Mouse (Mus musculus) frontal cortex, postnatal 10 days (tissue): ENCODE data around the gene S1pr2.
"Not testable (repeated sequence)": the region's sequence is repeated elsewhere in the genome, so short reads cannot be mapped to it uniquely, and the experiment has no call there.

Experiments
- DNase-seq, 2 experiments: peaks; one replicate each; pipeline ENCODE4 v3.0.0; 2022; ENCODE audit warnings: low spot score in 2 of 2, mixed read lengths in 1 of 2

The S1pr2 gene

DNA sequence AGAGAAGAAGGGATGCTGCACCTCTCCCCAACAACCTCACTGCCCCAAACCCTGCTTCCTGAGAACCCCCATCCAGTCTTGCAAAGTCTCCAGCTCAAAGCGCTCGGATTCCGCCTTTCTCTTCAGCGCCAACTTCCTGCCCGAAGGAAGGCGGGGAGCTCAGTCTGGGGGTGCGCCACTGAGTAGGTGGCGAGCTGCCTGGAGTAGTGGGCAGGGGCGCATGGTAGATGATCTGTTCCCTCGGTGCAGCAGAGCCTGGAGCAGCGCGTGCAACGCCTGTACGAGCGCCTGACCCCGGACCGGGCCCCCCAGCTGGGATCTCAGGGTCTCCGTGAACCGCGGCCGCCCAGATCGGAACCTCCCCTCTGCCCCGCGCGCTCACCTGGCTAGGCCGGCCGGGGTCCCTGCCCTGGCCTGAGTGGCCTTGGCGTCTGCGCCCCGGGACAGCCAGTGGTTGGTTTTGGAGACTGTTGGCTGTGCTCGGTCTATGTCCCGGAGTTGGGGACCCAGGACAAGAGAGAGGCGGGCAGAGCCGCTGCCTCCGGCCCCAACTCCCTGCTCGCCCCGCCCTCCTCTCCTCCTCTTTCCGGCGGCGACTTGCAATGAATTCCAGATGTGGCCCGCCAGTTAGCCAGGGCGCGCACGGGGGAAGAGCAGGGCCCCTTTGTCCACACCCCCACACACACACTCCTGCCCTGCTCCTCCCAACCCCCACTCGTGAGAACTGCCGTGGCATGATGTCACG lies at the start of gene S1pr2:
TSS of gene S1pr2 (minus strand) at position 566 of the 745 bp plus-strand sequence.
- DNase-seq: peak; percentile 61 to 63

DNA sequence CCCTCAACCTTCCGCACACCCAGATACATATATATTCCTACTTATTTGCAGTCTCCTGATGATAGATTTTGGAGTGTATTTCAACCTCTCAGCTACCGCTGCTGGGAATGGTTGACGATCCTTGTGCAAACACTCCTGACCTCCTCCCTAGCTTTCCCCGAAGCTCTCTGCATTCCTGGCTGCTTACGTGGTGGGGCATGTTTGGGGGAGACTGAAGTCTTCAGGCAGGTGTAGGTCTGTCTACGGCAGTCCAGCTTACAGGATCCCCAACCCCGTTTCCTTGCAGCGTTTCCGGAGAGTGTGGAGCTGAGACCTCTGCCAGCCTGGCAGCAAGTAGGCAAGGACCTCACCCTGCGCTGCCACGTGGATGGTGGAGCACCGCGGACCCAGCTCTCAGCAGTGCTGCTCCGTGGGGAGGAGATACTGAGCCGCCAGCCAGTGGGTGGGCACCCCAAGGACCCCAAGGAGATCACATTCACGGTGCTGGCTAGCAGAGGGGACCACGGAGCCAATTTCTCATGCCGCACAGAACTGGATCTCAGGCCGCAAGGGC lies 48.8 kb upstream of the S1pr2 start:
- DNase-seq: no peak

DNA sequence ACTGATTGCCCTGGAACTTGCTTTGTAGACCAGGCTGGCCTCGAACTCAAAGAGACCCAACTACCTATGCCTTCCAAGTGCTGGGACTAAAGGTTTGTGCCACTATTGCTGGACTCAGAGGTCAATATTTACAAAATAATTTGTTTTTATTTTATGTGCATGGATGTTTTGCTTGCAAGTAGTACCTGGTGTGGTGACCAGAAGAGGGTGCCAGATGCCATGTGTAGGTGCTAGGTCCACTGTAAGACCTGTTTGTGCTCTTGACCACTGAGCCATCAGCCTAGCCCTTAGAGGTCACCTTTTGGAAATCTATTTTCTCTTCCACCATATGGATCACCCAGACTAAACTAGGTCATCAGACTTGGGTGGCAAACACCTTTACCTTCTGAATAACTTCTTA lies 46.1 kb upstream of the S1pr2 start:
- no peak for DNase-seq

DNA sequence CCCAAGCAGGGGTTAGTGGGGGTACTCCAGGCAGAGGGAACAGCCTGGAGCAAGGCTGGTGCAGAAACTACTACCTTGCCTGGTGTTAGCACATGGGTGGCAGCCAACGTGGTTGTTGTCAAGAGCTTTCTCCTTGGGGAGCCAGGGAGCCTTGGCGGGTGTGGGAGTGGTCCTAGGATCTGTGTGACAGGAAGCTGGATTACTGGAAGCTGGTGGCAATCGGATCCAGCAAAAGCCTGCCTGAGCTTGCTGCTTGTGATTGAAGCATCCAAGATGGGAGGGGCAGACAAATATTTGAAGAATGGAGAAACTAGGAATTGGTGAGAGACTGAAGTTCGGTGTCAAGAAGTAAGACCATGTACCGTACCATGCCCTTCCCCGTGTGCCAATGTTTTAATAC lies 45.7 kb upstream of the S1pr2 start:
- DNase-seq: no peak

DNA sequence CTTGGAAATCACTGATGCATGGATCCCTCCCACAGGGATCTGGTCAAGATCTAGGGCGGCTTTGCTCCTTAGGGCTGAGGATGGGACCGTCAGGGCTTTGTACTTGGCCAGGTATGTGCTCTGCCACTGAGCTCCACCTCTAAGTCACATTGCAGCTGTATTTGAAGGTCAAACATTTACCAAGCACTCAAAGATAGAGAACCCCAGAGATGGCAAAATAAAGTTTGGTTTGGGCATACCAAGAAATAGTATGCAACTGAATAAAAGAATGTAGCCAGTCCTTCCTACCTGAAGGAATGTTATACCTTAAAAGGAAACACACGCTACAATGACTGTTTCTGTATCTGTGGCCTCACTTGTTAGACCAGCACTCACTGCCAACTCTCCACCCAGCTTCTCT lies 44.8 kb upstream of the S1pr2 start:
- DNase-seq: no peak

DNA sequence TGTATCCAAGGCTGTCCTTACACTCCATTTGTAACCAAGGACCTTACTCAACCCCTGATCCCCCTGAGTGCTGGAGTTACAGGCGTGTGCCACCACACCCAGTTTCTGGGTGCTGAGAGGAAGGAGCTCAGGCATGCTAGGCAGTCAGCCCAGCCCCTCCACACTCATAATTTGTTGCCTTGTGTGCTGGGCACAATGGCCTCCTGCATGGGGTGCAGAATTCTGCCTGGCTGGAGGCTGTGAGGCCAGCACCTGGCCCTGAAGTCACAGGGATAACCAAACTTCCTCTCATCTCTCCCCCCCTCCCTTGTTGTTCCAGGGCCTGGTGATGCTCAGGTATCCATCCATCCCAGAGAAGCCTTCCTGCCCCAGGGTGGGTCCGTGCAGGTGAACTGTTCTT lies 42.0 kb upstream of the S1pr2 start:
- no peak for DNase-seq

DNA sequence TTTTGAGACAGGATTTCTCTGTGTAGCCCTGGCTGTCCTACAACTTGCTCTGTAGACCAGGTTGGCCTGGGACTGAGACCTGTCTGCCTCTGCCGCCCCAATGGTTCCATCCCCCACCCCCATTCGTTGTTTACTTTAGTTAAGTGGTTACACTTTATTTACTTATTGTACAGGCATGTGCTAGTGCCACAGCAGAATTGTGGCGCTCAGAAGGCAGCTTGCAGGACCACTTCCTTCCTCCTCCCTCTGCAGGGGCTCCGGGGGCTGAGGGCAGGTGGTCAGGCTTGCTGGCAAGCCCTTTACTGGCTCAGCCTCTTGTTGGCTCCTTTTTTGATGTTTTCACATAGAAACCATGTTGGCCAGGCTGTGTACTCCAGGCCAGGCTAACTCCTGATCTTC lies 40.6 kb upstream of the S1pr2 start:
- no peak for DNase-seq

DNA sequence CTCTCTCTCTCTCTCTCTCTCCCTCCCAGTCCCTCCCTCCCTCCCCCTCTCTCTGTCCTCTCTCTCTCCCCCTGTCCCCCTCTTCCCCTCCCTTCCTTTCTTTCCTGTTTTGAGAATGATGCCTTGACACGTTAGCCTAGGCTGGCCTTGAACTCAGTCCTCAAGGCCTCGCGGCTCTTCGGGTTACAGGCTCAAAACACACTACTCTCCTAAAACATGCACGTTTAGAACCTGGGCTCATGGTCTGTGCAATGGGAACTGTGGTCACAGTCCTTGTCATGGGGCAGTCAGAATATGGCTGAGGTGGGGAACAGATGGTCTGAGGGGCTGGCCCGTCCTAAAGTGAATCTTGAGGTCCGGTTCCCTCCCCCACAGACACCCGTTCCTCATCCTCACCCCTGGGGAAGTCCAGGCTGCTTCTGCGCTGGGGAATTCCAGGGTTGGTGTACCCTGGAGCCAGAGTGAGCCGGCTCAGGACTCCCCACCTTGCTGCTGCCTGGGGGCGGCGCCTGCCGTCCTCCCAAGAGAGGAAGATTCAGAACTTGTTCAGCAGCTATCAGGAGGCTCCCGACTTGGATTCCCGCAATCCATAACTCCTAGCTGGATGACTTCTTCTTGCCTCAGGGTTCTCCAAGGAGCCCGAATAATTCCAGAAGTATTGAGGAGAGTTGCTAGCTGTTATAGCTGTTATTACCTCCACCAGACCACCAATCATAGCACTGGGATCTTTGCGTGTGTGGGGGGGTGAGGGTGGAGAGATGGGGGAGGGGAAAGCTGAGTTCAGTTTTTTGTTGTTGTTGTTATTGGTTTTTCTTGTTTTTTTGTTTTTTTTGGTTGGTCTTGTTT lies 40.0 kb upstream of the S1pr2 start:
- DNase-seq: no peak

DNA sequence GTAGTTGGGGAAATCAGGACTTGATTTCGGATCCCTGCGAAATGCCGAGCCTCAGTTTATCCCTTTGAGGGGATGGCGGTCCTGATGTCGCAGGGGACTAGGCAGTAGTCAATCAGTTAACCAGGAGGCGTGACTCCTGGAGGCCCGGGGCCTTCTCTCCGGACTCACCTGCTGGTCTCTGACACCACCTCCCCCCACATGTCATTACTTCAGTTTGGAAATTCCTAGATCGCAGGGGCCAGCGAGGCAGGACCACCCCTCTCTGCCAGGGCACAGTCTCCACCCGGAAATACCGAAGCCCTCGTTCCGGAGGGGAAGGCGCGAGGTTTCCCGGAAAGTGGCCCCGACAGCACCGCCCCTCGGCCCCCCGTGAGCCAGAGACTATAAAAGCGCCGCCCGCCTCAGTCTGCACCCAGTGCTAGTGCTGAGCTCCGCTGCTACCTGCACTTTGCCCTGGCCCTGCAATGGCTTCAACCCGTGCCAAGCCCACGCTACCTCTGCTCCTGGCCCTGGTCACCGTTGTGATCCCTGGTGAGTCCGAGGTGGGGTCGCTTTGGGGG lies 39.1 kb upstream of the S1pr2 start, which contains the start of gene Icam1:
TSS of gene Icam1 (plus strand) at position 415 of the 560 bp plus-strand sequence.
- peak in 1 of 2 experiments; percentile 47 for DNase-seq

DNA sequence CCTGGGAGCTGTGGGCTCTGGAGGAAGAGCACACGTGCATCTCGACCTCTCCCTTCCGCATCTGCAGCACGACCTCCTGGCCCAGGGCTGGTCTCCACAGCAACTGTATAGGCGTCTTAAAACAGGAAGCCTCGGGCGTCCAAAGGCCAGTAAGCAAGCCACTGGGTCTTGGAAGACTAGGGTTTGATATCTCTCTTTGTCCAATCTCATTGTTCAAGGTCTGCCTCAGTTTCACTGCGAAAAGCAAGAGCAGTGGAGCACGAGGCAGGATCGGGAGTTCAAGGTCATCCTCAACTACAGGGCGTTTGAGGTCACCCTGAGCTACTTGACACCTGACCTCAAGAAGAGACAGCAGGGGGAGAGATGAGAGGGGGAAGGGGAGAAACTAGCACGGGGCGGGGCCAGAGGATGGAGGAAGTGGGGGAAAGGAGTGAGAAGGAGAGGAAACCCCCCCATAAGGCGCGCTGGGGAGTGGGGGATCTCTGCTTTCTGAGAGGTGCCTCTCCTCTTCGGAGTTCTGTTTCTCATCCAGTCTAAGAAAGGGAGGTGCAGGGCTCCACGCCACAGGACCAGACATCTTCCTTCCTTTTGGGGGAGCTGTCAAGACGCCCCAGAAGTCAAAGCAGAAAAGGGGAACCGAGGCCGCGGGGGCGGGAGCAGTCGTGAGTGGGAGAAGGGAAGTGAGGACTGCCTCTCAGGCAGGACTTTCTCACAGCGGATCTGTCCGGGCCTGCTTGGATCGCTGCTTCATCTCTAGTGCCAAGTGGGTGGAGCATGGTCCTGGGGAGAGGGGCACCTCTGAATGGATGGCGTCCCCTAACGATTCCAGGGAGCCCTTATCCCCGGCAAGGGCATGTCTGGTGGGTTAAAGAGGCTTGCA lies 38.4 kb upstream of the S1pr2 start:
- peak; percentile 43 to 58 for DNase-seq

DNA sequence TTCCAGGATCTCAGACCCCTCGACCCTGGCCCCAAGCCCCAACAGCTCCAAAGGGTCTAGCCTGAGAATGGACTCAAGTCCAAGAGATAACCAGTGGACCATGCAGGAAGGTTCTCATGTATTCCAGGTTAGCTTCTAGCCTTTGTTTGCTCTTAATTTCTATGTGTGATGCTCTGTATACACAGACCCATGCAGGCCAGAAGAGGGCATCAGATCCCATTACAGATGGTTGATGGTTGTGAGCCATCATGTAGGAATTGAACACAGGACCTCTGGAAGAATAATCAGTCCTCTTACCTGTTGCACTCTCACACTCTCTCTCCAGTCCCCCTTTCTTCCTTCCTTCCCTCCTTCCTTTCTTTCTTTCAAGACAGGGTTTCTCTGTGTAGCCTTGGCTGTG lies 35.8 kb upstream of the S1pr2 start:
- DNase-seq: no peak

DNA sequence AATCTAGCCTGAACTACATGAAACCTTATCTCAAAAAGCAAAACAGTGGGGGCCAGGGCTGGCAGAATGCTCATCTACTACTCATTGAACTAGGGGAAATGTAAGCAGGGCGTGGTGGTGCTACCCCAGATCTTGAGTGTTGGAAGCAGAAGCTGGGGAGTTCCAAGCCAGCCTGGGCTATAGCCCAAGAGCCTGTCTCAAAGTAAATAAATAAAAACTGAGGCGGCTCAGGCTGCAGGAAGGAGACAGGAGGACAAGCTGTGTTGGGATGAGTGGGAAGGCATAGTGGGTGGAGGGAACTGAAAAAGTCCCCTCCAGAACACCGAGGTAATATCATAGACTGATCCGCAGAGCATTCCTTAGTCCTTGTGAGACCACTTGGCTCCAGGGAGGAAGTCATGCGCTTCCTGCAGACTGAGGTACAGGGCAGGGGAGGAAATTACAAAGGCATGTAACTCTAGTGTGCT lies 35.3 kb upstream of the S1pr2 start:
- DNase-seq: no peak

DNA sequence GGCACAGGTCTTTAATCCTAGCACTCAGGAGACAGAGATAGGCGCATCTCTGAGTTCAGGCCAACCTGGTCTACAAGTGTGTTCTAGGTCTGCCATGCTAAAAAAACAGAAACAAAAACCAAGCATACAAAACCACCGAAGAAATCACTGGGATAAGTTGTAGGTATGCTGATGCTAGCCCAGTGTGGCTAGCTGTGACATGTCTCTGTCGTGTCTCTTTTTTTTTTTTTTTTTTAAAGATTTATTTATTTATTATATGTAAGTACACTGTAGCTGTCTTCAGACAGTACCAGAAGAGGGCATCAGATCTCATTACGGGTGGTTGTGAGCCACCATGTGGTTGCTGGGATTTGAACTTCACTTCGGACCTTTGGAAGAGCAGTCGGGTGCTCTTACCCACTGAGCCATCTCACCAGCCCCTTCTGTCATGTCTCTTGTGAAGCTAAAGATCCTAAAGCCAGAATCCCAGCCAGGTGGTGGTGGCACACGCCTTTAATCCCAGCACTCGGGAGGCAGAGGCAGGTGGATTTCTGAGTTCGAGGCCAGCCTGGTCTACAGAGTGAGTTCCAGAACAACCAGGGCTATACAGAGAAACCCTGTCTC lies 34.5 kb upstream of the S1pr2 start:
- not testable (repeated sequence) for DNase-seq

DNA sequence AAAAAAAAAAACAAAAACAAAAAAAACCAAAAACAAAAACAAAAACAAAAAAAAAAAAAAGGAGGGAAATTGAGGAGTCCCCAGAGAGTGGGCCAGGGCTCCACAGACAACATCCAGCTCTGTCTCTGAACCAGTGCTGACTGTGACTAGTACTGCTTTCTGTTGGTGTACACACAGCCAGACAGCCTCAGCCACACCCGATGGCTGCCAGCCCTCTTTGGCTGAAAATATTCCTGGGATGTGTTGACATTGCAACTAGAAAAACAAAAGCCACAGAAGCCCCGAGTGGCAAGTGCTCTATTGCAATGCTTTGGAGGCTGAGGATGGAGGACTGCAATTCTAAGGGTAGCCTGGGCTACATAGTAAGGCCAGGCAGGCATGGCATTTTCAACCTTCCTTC lies 33.8 kb upstream of the S1pr2 start:
- no peak for DNase-seq

DNA sequence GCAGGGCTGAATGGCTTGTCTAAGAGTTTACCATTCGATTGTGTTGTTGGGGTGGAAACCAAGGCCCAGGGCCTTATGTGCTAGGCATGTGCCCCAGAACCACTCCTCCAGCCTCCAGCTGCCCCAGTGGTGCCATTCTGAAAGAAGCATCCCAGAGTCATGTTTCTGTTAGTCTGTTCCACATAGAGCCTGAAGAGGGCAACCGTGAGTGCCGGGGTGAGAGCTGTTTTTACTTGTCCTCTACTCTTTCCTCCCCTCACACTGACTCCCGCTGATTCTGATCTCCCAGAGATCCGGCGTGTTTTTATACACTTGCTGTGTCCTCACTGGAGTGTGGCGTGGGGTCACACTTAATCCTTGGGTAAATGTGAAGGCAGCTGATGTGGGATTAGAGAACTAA lies 31.4 kb upstream of the S1pr2 start:
- DNase-seq: no peak

DNA sequence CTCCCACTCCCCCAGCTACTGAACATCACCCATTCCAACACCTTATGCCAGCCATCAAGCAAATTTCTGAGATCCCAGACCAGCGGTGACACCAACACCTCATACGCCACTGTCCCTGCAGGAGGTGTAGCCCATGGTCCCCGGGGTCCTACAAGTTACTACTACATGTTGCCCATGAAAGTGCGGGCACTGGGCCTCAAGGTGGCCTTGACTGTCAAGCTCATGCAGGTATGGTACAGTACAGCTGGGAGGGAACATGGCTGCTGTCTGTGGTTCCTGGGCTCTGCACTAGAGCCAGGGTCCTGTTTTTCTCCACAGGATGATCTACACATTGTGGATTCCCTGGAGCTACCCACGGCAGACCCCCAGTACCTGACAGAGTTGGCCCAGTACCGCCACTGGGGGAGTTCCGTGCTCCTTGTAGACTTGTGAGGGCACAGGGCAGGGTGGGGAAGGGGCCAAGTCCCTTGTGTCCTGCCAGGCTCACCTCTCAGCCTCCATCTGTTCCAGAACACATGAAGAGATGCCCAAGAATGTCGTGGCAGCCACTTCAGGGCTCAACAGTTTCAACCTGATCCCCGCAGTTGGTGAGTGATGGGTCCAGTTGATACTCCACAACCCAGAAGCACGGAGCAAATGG lies 30.9 kb upstream of the S1pr2 start:
- no peak for DNase-seq

DNA sequence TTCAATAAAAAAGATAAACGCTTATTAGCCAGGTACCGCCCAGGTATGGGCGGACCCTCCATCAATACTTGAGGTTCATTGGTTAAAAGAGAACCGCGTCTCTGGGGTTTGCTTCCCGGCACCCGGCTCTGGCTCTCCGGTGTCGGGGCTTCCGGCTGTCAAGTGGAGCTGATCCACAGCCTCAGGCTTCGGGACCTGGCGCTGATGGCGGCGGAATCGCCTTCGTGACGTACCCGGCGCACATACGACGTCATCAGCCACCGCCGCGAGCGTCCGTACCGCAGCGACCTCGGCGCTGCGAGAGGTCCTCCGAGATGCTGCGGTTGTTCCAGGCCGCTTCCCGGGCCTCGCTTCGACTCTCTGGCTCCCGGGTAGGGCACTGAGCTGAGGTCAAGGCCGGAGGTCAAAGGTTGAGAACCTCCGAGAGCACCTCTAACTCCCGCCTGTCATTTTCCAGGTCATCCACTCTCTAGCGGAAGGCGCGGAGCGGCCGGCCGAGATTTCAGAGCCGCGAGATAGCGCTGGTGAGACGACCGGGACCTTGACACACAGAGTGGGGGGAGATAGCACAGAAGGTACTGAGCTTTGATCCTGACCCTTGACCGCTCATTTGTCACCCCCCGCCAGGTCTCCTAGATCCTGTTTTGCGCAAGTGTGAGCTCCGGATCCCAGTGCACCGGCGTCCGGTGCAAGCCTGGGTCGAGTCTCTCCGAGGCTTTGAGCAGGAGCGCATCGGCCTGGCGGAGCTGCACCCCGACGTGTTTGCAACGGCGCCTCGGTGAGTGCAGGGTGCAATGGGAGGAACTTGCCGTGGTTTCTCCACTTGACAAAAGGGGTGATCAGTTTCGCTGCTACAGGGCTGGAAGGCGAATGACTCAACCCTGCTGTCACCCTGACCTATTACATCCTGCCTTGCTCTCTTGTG lies 26.3 kb upstream of the S1pr2 start, which contains the start of gene Mrpl4:
TSS of gene Mrpl4 (plus strand) at position 112 of the 925 bp plus-strand sequence.
- peak; percentile 81 to 88 for DNase-seq

DNA sequence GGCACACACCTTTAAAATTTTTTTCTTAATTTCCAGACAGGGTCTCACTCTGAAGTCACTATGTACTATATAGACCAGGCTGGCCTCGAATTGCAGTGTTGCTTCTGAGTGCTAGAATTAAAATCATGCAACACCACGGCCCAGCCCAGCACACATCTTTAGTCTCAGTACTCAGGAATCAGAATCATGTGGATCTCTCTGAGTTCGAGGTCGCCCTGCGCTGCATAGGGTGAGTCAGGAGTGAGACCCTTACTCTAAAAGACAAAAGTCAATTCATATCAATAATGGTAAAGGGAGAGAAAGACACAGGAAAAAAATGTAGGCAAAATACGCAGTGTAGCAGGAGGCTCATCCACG lies 25.7 kb upstream of the S1pr2 start:
- DNase-seq: no peak

DNA sequence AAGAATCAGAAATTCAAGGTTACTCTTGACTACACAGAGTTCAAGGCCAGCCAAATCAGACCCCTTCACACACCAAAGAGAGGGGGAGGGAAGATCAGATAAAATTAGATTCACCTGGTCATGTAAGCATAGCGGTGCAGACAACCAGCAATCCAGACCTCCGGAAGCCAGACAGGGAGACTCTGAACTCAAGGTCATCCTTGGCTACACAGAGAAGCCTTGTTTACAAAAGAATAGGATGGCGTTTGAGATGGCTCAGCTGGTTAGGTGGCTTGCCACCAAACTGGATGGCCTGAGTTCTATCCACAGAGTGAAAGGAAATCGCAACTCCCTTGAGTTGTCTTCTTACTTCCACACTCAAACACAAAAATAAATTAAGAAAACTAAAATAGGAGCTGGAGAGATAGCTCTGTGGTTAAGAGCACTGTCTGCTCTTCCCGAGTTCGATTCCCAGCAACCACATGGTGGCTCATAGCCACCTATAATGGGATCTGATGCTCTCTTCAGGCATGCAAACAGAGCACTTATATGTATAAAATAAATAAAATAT lies 25.1 kb upstream of the S1pr2 start:
- no peak for DNase-seq
